Mouse (Mus musculus): ENCODE data around the gene Rad23a.
"Not testable (repeated sequence)": the region's sequence is repeated elsewhere in the genome, so short reads cannot be mapped to it uniquely, and the experiment has no call there.

The Rad23a gene

DNA sequence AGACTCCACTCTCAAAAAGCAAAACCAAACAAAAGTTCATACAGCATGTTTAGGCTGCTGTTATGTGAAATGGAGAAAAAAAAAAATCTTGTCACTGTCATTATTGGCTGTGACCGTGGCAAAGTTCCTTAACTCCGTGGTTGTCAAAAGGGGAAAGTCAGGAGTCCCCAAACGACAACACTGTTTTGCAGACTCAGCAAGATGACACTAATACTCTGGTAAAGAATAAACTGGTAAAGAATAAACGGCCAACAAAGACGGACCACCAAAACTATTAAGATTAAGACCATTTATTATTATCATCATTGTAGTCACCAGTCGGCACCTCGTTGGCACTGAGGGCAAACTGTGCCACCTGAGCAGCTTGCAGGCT is 604 bp downstream of the Rad23a start:
- no peak for DNase-seq

DNA sequence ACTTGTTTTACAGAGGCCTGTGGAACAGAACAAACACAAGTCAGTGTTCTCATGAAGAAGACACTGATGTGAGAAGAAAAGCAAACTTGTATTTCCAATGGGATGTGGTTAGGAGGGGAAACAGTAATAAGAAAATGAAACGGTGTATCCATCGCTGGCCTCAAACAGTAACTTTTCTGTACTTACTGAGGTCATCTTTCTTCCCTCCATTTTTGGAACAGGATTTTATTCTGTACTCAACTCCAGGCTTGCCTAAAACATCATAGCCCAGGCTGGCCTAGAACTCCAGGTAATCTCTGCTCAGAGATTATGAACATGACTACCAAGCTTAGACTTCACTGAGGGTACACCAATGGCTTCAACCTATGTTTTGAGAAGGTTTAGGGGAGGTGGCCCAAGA is 1.1 kb downstream of the Rad23a start:
- no peak for DNase-seq

DNA sequence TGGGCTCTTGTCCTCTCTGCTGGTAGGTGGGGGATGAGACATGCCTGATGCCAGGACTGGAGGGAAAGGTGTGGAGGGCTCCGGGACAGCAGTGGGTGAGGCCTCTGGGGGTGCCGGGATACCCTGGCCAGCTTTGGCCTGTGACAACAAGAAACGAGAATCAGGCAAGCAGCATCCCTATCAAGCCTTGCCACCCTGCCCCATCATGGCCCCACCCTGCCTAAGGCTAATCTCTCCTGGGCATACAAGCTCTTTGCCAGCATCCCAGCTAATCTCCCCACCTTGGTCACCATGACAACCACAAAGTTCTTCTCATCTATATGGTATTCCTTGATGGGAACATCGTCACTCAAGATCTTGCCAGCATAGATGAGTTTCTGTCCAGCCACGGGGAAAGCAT is 2.0 kb downstream of the Rad23a start:
- no peak for DNase-seq

DNA sequence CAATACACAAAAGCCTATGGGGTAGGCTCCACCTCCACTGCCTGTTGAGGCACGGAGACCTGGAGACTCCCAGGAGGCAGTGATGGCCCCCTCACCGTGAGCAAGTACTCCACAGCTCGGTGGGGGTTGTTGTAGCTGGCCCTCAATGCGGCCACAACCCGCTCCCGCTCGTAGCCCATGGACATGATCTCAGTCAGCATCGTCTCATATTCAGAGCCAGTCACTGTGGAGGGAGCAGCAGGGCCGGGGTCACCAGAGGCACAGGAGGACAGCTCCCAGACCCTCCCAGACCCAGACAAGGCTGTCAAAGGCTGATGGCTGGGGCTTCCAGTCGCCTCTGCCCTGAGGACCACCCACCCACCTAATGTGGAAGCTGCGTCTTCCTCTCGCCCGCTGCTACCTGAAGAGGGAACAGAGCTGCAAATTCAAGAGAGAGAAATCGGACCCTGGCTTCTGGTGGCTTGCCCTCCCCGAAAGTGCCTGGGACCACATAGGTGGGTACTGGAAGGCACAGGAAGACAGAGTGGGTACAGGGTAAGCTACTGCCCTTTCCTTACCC is 2.5 kb downstream of the Rad23a start:
- no peak for DNase-seq

DNA sequence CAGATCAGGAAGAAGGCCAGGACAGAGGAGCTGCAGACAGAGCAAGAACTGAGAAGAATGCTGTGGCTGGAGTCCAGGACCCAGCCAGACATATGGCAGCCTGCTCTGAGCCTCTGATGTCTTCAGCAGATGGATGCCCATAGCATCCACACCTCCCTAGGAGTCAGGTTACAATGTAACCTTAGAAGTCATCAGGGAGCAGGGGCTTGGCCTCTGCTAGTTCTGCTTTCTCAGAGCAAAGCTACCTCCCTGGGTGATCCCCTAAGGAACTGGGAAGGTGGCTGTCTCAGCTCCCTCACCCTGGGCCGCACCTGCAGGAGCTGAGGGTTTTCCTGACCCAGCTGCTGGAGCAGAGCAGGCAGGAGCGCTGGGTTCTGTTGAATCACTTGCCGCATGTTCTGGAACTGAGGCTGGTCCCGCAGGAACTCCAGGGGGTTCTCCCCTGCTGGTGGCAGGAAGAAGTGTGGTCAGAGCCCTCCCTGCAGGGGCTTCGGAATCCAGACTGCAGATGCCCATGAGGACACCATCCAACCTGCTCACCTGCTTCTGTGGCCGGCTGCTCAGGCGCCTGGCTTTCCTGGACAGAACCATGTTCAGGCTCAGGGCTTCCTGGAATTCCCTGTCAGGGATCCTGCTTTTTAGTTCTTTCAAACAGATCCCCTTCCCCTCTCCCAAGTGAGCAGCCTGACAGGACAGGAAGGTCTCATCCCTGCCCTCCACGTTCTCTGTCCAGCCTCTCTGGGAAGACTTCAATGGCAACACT is 3.1 kb downstream of the Rad23a start:
- no peak for DNase-seq

DNA sequence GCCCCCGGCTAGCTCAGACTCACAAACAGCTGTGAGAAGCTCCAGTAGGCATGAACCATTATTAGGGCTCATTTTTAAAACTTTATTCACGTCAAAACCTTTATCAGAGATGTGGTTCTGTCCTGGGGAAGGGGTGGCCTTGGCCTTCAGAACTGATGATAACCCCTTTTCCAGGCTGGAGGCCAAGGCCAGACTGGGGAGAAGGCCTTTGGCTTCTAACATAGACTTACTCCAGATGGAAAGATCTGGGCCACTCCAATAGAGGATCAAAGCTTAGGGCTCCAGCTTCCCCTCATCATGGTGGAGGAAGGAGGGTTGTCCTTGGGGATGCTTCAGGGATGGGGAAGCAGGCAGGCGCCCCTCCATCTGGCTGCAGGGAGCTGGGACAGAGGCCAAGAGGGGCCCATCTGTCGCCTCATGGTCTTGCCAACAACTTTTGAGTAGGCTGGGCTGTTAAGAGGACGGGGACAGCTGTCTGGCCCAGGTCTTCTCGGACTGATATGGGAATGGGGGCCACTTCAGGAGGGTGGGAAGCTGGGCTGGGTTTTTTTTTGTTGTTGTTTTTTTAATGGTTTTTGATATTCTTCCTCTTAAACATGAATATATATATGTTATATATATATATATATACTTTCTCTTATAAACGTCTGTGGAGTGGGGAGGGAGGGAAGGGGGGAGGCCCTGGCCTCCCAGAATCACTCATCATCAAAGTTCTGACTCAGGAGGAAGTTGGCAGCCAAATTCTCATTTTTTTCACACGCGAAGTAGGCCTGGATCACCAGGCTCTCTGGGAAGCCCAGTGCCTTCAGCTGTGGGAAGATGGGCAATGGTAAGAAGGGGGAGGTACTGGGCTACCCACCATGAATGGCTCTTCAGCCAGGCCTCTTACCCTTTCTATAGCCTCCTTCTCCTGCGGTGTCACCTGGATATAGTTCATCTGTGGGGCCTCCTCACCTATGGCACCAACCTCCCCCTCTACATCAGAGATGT is 5.3 kb downstream of the Rad23a start:
- DNase-seq = no peak

DNA sequence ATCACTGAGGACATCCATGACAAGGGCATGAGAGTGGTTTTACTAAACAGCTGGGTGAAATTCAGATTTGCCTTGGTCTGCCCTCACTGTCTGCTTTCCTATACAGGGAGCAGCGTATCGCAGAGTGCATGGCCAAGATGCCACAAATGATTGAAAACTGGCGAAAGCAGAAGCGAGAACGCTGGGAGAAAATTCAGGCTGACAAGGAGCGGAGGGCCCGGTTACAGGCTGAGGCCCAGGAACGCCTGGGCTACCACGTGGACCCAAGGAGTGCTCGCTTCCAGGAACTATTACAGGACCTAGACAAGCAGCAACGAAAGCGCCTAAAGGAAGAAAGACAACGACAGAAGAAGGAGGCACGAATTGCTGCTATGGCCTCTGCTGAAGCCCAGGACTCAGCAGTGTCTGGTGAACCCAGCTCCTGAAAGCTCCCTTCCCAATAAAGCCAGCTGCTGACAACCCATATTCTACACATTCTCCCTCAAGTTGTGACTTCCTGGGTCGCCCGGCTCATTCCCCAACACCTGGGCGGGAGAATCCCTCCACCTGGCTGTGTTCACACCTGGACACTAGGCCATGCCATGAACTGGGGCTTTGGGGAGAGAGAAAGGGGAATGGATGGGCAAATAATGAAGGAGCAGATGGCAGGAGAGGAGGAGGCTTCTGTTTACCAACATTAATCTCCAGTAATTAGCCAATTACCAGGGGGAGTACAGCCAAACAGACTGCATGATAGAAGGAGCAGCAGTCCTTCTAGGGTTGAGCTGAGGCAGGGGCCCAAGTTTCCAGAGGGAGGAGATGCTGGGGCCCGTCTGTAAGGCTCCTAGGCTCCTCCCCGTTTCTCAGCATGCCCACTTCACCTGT is 6.2 kb downstream of the Rad23a start:
- DNase-seq = no peak

DNA sequence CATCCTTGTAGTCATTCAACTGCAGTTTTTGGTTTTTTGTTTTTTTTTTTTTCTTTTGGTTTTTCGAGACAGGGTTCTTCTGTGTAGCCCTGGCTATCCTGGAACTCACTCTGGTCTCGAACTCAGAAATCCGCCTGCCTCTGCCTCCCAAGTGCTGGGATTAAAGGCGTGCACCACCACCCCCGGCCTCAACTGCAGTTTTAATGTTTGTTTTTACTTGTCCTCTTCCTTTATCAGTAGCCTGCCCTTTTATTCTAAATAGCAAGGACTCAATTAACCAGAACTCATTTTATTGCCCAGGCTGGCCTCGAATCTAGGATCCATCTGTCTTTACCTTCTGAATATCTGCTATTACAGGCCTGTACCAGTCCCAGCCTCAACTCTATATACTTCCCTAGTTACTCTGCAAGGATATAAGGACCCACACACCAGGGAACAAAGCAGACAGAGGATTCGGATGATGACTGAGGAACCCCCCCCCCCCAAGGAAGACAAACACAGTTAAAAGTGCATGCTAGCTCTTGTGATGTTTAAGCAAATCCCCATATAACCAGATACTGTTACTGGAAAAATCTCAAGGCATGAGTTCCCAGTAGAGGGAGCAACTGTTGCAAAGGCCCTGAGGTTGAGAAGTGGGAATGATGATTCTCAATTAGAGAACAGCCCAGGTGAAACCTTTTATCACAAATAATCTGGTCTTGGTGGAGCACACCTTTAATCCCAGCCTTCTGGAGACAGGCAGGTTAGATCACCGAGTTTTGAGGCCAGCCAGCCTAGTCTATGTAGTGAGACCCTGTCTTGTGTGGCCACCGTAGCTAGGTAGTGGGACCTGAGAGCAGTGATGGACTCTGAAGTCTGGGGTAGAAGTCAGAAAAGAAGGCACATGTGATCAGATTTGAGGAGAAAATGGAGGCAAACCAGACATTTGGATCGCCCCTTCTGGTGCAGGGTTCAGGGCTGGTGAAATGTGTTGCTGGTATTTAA is 7.4 kb downstream of the Rad23a start:
- DNase-seq = no peak

DNA sequence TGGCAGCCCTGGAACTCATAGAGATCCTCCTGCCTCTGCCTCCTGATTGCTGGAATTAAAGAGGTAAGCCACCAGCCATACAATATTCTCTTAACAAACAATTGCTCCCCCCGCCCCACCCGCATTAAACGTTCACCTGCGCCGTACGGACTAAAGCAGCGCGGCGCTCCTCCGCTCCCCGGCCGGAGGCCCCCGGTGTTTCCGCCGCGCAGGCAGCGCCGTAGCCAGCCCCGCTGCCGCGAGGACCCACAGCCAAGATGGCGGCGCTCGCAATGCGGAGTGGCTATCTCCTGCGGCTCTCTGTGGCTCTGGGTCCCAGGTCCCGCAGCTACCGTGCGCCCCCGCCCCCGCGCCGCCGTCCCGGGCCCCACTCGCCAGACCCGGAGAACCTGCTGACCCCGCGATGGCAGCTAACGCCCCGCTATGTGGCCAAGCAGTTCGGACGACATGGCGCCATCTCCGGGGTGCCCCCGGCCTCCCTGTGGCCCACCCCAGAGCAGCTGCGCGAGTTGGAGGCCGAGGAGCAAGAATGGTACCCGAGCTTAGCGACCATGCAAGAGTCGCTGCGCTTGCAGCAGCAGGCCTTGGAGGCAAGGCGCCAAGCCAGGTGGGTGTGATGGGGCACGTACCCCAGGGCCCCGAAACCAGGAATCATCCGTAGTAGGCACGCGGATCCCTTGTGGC is 8.3 kb downstream of the Rad23a start:
- peak; percentile 63 to 73 for DNase-seq

DNA sequence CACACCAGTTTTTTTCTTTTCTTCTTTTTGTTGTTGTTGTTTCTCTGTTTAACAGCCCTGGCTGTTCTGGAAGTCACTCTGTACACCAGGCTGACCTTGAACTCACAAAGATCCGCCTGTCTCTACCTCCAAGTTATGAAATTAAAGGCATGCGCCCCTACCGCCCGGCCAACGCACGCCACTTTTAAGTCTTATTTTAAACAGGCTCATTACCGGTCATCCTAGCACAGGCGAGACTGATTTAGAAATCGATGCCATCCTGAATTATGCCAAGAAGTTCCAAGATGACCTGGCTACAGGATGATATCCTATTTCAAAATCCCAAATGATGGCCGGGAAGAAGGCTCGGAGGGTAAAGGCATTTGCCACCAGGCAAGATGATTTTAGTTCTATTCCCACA is 9.0 kb downstream of the Rad23a start, which contains the start of gene Gadd45gip1:
Gene Gadd45gip1 (plus strand): TSS at position 33 of the 400 bp plus-strand sequence.
- DNase-seq = peak in 1 of 2 experiments; percentile 38

DNA sequence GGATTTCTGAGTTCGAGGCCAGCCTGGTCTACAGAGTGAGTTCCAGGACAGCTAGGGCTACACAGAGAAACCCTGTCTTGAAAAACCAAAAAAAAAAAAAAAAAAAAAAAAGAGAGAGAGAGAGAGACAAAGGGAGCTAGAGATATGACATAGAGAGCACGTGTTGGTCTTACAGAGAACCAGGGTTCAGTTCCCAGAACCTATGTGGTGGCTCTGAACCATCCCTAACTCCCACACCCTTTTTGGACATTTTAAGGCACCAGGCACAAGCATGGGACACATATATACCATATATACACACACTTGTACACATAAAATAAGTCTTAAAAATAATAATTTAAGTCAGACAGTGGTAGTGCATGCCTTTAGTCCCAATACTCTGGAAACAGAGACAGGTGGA is 13.9 kb downstream of the Rad23a start:
- not testable (repeated sequence) for DNase-seq

DNA sequence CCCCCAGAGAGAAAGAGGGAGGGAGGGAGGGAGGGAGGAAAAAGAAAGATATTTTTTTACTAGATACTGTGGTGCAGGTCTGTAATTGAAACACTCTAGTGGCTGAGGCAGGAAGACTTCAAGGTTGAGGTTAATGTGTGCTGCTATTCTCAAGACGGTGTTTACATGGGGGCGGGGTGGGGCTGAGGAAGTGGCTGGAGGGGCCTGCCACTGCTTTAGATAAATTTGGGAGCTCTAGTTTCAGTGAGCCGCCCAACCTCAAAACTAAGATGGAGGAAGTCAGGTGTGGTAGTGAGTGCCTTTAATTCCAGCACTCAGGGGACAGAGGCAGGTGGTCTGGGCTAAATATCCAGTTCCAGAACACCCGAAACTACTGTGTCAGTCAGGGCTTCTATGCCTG is 14.8 kb downstream of the Rad23a start:
- DNase-seq = no peak

DNA sequence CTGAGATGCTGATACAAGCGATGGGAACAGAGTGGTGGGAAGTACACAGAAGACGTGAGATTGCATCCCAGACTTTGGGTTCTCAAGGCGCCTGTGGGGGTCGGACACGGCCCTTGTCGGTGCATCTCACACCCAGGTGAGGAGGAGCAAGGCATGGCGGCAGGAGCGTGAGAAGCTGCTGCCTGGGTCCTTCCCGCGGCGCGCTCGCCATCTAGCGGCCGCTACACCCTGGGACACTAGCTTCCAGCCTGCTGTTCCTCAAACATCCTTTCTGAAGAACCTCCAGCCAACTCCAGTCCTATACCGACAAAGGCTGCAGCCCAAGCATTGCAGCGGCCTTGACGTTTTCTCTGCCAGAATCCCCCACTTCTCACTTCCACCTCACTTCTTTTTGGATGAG is 16.8 kb downstream of the Rad23a start:
- DNase-seq = peak in 1 of 2 experiments; percentile 54

DNA sequence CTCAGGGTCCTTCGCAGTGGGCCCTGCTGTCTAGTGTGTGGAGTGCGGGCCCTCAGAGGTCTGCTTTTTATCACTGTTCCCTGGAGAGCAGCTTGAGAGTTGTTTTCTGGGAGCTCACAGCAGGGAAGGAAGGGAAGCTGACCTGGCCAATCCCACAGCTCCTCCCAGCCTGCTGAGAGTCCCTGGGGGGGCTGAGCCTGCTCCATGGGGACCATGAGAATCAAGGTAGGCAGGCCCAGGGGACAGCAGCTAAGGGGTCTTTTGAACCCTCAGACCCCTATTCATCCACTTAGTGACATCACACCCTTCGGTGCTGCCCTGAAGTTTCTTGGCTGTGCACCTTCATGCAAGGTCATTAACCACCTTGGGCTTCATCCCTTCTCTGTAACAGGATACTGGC is 17.7 kb downstream of the Rad23a start, which contains the start of gene Dand5:
Gene Dand5 (minus strand): TSS at position 101 of the 400 bp plus-strand sequence.
- no peak for DNase-seq

DNA sequence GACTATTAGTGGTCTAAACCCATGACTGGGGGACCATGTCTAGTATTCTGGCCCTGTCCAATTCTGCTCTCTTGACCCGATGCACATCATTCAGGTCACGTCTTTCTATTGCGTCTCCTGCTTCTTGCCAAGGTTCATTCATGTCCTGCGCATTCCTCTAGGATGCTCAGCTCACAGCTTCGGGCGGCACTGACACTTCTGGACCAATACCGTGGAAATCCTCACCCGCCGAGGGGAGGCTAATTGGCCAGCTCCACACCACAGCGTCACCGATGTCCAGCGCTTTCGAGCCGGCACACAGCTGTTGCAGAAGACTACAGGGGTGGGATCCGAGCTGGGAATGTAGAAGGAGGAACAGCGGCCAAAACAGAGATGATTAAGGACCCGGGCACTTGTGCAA is 24.3 kb downstream of the Rad23a start:
- DNase-seq = no peak

DNA sequence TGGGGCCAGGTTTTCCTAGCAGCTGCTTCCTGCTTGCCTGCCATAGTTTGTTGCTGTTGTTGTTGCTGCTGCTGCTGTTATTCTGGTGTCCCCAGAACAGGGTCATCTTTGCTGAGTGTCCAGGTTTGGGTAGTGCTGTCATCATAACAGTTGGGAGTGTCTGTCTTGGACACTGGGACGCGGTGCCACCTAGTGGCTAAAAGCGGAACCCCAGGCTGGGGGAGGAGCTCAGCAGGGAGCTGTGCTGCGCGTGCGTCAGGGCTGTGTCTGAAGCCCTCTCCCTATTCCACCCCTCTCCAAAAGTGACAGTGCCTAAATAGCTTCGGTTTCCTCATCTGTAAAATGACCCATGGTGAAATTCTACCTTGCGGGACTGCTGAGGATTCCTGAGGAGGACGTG is 24.9 kb downstream of the Rad23a start:
- DNase-seq = peak; percentile 88 to 96

DNA sequence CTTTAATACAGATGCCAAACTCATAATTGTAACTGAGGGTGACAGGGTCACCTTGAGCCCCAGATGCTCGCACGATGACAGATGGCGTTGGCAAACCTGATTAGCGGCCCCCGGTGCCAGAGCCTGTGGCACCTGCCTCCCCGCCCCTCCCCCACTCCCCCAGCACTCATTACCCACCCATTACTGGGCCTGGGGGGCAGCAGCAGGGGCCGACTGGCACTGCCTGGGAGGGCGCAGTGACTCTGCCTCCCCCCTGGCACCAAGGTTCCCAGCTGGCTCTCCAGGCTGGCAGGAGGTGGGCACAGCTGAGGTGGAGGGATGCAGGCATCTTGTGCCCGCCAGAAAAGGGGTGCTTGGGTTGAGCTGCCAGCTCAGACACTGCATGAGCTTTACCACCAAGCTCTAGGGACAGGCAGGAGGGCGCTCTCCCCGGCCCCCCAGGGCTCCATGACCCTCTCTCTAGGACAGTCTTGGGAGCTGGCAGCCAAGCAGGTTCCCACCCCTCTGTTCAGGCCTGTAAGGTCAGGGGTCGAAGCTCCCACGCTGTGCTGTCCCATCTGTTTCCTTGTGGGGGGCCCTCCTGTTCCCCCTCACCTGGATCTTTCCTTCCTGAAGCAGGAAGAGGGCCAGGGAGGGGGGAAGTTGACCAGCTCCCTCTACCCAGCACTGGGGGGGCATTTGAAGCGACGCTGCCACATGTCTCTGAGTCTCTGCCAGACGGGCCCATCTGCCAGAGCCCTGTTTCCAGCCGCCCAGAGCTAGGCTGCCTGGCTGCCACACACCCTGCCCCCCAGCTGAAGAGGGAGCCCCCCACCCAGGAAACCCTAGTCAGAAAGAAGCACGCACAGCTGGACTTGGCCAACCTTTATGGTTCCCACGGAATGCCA is 25.7 kb downstream of the Rad23a start:
- DNase-seq = no peak

DNA sequence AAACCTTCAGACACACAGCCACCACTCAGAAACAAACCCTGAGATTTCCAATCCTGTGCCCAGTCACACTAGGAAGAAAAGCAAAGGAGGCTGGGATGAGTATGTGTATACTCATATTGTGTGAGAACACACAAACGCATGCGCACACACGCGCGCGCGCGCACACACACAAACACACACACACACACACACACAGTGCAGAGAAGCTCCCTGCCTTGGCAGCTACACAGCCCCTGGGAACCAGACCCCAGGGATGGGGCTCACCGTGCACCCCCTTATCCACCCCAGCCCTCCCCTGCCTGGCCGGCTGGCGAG is 26.3 kb downstream of the Rad23a start:
- no peak for DNase-seq

DNA sequence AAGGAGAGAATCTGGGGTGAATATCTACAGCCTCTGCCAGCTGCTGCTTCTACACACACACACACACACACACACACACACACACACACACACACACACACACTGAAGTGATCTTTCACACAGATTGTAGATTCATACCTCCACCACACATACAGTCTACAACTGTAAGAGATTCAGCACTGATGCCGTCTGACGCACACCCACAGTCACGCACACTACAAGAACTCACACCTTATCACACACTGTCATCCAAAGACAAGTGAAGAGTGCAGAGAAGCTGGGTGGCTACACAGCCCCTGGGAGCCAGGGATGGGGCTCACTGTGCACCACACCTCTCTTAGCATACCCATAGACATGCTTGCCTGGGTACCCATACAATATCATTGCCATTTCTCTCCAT is 26.6 kb downstream of the Rad23a start:
- no peak for DNase-seq

DNA sequence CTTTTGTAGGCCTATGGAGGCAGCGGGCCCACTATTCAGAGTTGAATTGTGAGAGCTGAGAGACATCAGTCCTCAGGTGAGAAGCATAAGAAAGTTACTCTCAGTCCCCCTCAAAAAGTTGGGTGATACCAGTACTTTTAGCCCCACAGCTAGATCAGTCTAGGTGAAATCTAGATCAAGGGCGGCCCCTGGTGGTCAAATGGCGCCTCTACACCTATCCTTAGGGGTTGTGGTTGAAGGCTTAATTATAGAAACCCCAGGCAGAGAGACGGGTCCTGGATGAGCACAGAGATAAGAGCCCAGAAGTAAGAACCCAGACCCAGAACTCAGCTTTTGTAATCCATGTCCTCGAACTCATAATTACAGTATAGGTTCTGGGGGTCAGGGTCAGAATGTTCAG is 27.4 kb downstream of the Rad23a start:
- DNase-seq = peak; percentile 67 to 86

Data from kidney, adult 8-10 months (tissue).